Mouse (Mus musculus): ENCODE measurements around the gene Slc6a8.

Gene Slc6a8

GRCm38 (mm10) chrX:73672879-73673618, at the start of gene Slc6a8:
Gene Slc6a8 (plus strand): TSS chrX:73673150.
- peak; percentile 80 for DNase-seq

DNA sequence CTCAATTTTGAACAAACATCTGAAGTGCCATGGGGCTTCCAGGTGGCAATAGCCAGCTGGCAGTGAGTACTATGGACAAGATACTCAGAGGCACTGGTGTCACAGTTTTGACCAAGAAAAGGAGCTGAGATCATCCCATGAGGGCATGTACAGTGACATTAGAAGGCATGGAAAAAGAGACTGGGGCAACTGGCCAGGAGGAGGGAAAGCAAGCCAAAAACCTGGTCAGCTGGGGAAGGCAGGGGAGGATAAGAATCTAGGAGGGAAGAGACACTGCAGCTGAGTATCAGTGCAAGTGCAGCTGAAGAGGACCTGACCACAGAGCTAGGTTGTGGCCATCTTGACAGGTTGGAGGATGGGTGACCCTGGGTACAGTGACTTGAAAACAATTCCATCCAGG, 46.0 kb upstream of the Slc6a8 start:
- DNase-seq = no peak

DNA sequence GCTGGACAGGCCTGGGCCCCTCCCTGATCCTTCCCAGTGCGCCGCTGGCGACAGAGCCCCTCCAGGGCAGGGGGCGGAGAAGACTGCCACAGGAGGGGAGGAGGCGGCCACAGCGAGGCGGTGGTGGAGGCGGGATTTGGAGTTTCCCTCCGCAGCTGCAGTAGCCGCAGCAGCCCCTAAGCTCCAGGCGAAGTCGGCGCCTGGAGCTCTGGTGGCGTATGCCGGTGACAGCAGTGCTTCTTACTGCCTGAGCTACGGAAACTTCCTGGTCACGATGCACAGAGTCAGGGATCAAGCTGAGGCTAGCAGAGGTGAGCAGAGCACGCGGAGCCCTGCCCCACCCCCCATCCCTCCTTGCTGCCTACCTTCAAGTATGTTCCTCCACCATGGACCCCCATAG, 37.5 kb upstream of the Slc6a8 start:
- no peak for DNase-seq

- no peak for DNase-seq
These were observed 35.5 kb upstream of the Slc6a8 start for GRCm38 (mm10) chrX:73637415-73637814.

DNA sequence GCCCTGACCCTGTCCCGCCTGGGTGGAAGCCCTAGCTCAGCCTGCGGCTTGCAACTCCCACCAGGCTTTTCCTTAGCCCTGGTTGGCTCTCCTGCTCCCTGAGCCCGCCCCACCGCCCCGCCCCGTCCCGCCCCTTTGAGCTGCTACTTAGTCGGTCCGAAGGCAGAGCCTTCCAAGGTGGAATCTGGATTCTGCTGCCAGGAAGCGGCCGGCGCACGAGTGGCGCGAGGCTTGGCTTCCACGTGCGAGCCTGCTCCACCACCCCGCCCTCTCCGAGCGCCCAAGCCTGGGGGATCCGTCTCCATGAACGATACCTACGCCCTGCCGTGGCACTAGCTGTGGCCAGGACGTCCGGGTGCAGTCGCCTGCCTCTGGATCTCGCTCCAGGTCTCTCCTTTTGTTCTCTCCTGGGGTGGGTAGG, 33.7 kb upstream of the Slc6a8 start, which contains the start of gene Dusp9:
Gene Dusp9, plus strand, starts transcription at position 165 of the 421 bp plus-strand sequence.
- DNase-seq = peak; percentile 35

- DNase-seq = no peak
These were observed 33.0 kb upstream of the Slc6a8 start for GRCm38 (mm10) chrX:73639901-73640469.

DNA sequence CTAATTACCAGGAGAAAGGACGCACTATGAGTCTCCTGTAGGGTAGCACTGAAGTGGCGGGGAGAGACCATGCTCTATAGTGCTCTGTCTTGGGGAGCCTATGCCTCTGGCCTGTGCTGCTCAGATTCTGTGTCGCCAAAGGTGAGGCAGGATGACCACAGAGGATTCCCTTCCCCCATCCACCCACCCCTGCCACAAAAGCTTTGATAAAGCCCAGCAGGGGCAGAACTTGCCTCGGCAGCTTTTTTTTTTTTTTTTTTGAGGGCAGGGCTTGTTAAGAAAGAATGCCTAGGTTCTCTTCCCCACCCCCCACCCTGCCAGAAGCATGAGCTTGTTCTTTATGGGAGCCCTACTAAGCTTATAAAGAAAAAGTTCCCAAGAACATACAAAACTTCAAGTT, 27.8 kb upstream of the Slc6a8 start:
- DNase-seq = no peak

DNA sequence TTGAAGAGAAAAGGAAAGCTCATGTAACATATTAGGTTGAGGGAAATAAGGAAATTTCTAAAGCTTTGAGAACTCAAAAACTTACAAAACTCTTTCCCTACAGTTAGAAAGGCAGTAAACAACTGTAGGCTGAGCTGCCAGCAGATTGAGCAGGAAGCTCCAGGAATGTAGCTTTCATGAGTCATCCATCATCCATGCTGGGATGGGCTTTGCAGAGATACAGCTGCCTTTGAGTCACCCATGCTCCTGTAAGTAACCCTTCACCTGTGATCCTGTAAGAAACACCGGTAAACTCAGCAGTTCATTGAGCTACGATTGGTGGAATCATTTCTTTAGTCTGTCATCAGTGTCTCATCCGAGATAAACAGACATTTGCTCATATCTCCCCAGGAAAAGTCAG, 22.1 kb upstream of the Slc6a8 start:
- no peak for DNase-seq

DNA sequence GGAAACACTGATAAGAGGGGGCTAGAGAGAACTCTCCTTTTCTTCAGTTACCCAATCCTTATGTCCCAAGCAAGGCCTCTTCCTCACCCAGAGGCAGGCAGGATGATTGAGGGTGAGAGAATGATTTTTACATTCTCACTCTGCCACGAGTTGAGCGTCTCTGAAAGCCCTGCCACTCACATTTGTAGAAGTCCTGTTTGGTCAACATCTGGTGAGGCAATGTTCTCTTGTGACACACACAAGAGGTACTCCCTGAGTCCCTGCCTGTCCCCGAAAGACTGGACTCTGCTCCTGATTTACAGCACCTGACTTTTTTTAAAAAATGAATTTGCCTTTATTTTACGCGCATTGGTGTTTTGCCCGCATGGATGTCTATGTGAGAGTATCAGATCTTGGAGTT, 19.6 kb upstream of the Slc6a8 start:
- peak; percentile 28 for DNase-seq

DNA sequence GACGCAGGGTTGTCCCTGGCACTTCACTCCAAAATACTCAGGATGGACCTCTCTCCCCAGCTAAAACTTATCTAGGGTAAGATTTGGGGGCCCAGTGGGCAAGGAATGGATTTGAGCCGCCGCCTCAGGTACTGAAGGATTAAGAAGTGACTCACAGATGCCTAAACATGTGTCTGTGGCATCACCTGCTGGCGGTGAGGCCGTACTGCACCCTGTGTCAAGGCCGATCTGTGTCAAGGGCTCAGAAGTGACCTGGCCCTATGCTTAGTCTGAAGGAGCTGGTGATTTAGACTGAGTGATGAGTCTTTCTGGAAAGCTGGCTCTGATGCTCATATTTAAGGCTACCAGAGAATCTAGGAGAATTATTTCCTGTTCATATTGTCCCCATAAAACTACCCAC, 18.8 kb upstream of the Slc6a8 start:
- peak; percentile 74 for DNase-seq

- DNase-seq = peak; percentile 51
These were observed 17.4 kb upstream of the Slc6a8 start for GRCm38 (mm10) chrX:73655529-73655928.

- DNase-seq = no peak
These were observed 14.6 kb upstream of the Slc6a8 start for GRCm38 (mm10) chrX:73658391-73658790.

GRCm38 (mm10) chrX:73658936-73659574, 13.9 kb upstream of the Slc6a8 start:
- no peak for DNase-seq

GRCm38 (mm10) chrX:73659575-73660283, 13.2 kb upstream of the Slc6a8 start, which contains the start of gene Pnck:
Gene Pnck (minus strand): TSS chrX:73660117.
- no peak for DNase-seq

GRCm38 (mm10) chrX:73660284-73660665, 12.7 kb upstream of the Slc6a8 start:
- no peak for DNase-seq

DNA sequence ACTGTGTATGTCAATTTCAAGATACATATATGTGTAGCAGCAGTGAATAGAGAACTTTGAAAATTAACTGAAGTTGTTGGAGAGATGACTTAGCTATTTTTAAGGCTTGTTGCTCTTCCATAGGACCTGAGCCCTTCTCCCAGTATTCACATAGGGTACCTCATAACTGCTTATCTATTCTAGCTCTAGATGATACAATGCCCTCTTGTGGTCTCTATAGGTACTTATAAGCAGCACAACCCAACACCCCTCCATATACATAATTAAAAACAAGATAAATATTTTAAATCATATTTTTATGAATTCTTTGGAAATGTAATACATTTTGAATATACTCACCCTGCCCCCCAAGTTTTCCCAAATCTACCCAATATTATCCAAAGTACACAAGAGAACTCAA, 9.8 kb upstream of the Slc6a8 start:
- DNase-seq = no peak

- DNase-seq = peak; percentile 74
These were observed 919 bp upstream of the Slc6a8 start for GRCm38 (mm10) chrX:73672031-73672431.

GRCm38 (mm10) chrX:73673619-73673967, 643 bp downstream of the Slc6a8 start:
- DNase-seq = no peak

GRCm38 (mm10) chrX:73673968-73674661, 1.2 kb downstream of the Slc6a8 start:
- no peak for DNase-seq

- DNase-seq = no peak
These were observed 2.3 kb downstream of the Slc6a8 start for GRCm38 (mm10) chrX:73675231-73675630.

DNA sequence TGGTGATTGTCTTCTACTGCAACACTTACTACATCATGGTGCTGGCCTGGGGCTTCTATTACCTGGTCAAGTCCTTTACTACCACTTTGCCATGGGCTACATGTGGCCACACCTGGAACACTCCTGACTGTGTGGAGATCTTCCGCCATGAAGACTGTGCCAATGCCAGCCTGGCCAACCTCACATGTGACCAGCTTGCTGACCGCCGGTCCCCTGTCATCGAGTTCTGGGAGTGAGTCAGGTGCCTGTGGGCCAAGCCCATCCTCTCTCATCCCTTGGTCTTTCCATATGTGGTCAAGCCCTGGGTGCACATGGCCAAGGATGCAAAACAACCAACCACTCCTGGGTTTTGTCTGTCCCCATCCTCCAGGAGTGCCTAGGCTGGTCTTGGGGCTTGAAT, 3.7 kb downstream of the Slc6a8 start:
- DNase-seq = no peak

- DNase-seq = no peak
These were observed 11.2 kb downstream of the Slc6a8 start for GRCm38 (mm10) chrX:73684156-73684555.

GRCm38 (mm10) chrX:73684978-73685377, 12.0 kb downstream of the Slc6a8 start:
- no peak for DNase-seq
